ENCODE assay signal across 8 mouse cellular contexts in the genomic region with DNA sequence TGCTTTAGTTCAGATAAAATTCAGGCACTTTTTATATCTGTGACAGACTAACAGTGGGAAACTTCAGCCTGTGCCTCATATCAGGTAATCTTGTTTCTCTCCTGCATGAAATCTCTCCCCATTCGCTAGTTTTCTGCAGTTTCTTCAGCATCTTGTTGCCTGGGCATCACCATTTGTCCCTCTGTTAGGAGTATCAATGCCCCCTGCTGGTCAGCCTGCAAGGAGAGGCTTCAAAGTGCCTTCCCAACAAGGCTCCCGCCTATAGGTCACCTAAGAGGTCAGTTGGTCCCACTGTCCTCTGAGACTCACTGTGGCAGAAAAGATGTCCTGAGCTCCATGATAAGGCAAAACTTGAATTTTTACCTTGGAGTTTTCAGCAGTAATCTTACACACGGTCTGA.
DNase-seq lines count a peak whose midpoint lies in the region; ATAC-seq lines count a peak whose summit lies in the region.

No protein-coding gene starts in this region.

- peak; percentile 27 for DNase-seq in forebrain, embryonic 10.5 days (ENCODE audit: extremely low spot score, low spot score)
- peak; percentile 19 for DNase-seq in ovary, adult 18-20 months (ENCODE audit: low spot score)
- no peak for DNase-seq in ovary, postnatal 10 days (ENCODE audit: low spot score)
- DNase-seq in embryo, embryonic 11.5 days (ENCODE audit: low read depth, low spot score) = peak; percentile 20
- DNase-seq in kidney, postnatal 14 days = peak; percentile 57
- DNase-seq in ovary, postnatal 36 days (ENCODE audit: low spot score) = peak; percentile 45

- no peak for ATAC-seq in forebrain, embryonic 15.5 days (replicated peaks)
- no peak for ATAC-seq in monocyte, adult 5-6 weeks (replicated peaks; ENCODE audit: insufficient number of reproducible peaks, low FRiP score, low TSS enrichment, poor library complexity, severe bottlenecking)

- H3K4me3 ChIP-seq in forebrain, embryonic 10.5 days = no peak overlapping the region
- no peak overlapping the region for H3K4me3 ChIP-seq in forebrain, embryonic 15.5 days

- H3K4me1 ChIP-seq in forebrain, embryonic 10.5 days = no peaks in the 10 kb centered on the region
- no peaks in the 10 kb centered on the region for H3K4me1 ChIP-seq in forebrain, embryonic 15.5 days

- H3K36me3 ChIP-seq in forebrain, embryonic 10.5 days (replicated peaks) = no peaks in the 10 kb centered on the region
- no peaks in the 10 kb centered on the region for H3K36me3 ChIP-seq in forebrain, embryonic 15.5 days

- no peaks in the 10 kb centered on the region for H3K9me3 ChIP-seq in forebrain, embryonic 10.5 days
- H3K9me3 ChIP-seq in forebrain, embryonic 15.5 days = no peaks in the 10 kb centered on the region

- 45% methylated on average over 3 of the region's 3 CpGs for WGBS in forebrain, embryonic 10.5 days
- 45% methylated on average over 3 of the region's 3 CpGs for WGBS in forebrain, embryonic 15.5 days

- no peak overlapping the region for H3K4me2 ChIP-seq in forebrain, embryonic 15.5 days (replicated peaks)

- H3K27me3 ChIP-seq in forebrain, embryonic 10.5 days (ENCODE audit: poor library complexity, severe bottlenecking) = no peaks in the 10 kb centered on the region
- no peaks in the 10 kb centered on the region for H3K27me3 ChIP-seq in forebrain, embryonic 15.5 days

- H3K27ac ChIP-seq in forebrain, embryonic 10.5 days = no peak overlapping the region
- no peak overlapping the region for H3K27ac ChIP-seq in forebrain, embryonic 15.5 days (replicated peaks)

- no peak overlapping the region for H3K9ac ChIP-seq in forebrain, embryonic 15.5 days (replicated peaks)
